Mouse (Mus musculus): ENCODE data around the gene Kctd7.

The Kctd7 gene

GRCm38 (mm10) chr5:130144334-130145312 is at the start of gene Kctd7:
Kctd7 (plus strand) TSS chr5:130144861.
- in situ Hi-C loops (cut with MseI, MboI), result no loop called here

GRCm38 (mm10) chr5:130096754-130097153 is 47.9 kb upstream of the Kctd7 start:
- in situ Hi-C loops (cut with MseI, MboI), result no loop called here

- in situ Hi-C loops (cut with MseI, MboI), result no loop called here
These were observed 46.8 kb upstream of the Kctd7 start for GRCm38 (mm10) chr5:130097837-130098236.

- in situ Hi-C loops (cut with MseI, MboI), result no loop called here
These were observed 42.9 kb upstream of the Kctd7 start for GRCm38 (mm10) chr5:130101724-130102123.

GRCm38 (mm10) chr5:130109348-130109747 is 35.3 kb upstream of the Kctd7 start:
- in situ Hi-C loops (cut with MseI, MboI), result no loop called here

GRCm38 (mm10) chr5:130110632-130111464 is 33.8 kb upstream of the Kctd7 start:
- in situ Hi-C loops (cut with MseI, MboI), result no loop called here

- in situ Hi-C loops (cut with MseI, MboI), result no loop called here
These were observed 32.0 kb upstream of the Kctd7 start for GRCm38 (mm10) chr5:130112653-130113052.

GRCm38 (mm10) chr5:130116116-130116515 is 28.5 kb upstream of the Kctd7 start:
- in situ Hi-C loops (cut with MseI, MboI), result no loop called here

GRCm38 (mm10) chr5:130116857-130117256 is 27.8 kb upstream of the Kctd7 start:
- in situ Hi-C loops (cut with MseI, MboI), result no loop called here

- in situ Hi-C loops (cut with MseI, MboI), result no loop called here
These were observed 26.7 kb upstream of the Kctd7 start for GRCm38 (mm10) chr5:130117932-130118331.

GRCm38 (mm10) chr5:130119236-130119635 is 25.4 kb upstream of the Kctd7 start:
- in situ Hi-C loops (cut with MseI, MboI), result no loop called here

GRCm38 (mm10) chr5:130120070-130120736 is 24.5 kb upstream of the Kctd7 start:
- in situ Hi-C loops (cut with MseI, MboI), result no loop called here

- in situ Hi-C loops (cut with MseI, MboI), result no loop called here
These were observed 23.8 kb upstream of the Kctd7 start for GRCm38 (mm10) chr5:130120904-130121303.

- in situ Hi-C loops (cut with MseI, MboI), result no loop called here
These were observed 22.3 kb upstream of the Kctd7 start for GRCm38 (mm10) chr5:130122355-130122754.

- in situ Hi-C loops (cut with MseI, MboI), result no loop called here
These were observed 20.4 kb upstream of the Kctd7 start for GRCm38 (mm10) chr5:130124271-130124670.

GRCm38 (mm10) chr5:130128686-130129523 is 15.8 kb upstream of the Kctd7 start:
- in situ Hi-C loops (cut with MseI, MboI), result no loop called here

- in situ Hi-C loops (cut with MseI, MboI), result no loop called here
These were observed 15.2 kb upstream of the Kctd7 start for GRCm38 (mm10) chr5:130129524-130129793.

- in situ Hi-C loops (cut with MseI, MboI), result no loop called here
These were observed 8.1 kb upstream of the Kctd7 start for GRCm38 (mm10) chr5:130136597-130136996.

GRCm38 (mm10) chr5:130139393-130139792 is 5.3 kb upstream of the Kctd7 start:
- in situ Hi-C loops (cut with MseI, MboI), result no loop called here

GRCm38 (mm10) chr5:130141138-130141537 is 3.5 kb upstream of the Kctd7 start:
- in situ Hi-C loops (cut with MseI, MboI), result no loop called here

- in situ Hi-C loops (cut with MseI, MboI), result no loop called here
These were observed 2.6 kb upstream of the Kctd7 start for GRCm38 (mm10) chr5:130142041-130142440.
